Mouse (Mus musculus) cortical plate, adult 2 months (tissue): ENCODE measurements around the gene Zfp622.

ENCODE experiments used
- CTCF ChIP-seq: fragments of 200-500 bp; IDR thresholded peaks from 2 replicates; pipeline ENCODE4 v1.5.1; 2011; ENCODE audit warnings: mild to moderate bottlenecking, control low read depth, low read length; ENCODE audit not compliant: insufficient read depth; ENCODE audit errors: extremely low read depth
- POLR2A ChIP-seq: fragments of 200-500 bp; IDR thresholded peaks from 2 replicates; pipeline ENCODE4 v1.6.1; 2011; ENCODE audit warnings: mild to moderate bottlenecking, low read length, control low read depth; ENCODE audit not compliant: insufficient read depth; ENCODE audit errors: extremely low read depth

- TF ChIP-seq CTCF (no peak), POLR2A (no peak)
Observed at GRCm38 (mm10) chr15:25966220-25966774, 17.9 kb upstream of the Zfp622 start.
